Mouse (Mus musculus) layer of hippocampus, adult 18-20 months (tissue): ENCODE results near the gene Gdpd4. TPM values are rescaled to one million over a fixed set of nuclear protein-coding genes. Genes with fewer than 3 reads are reported as not detected.

Source experiments
- DNase-seq, 2 experiments: peaks; one replicate each; pipeline ENCODE4 v3.0.0; 2022; ENCODE audit warnings: low spot score in 2 of 2
- total RNA-seq, 2 experiments: library from RNA; stranded (reverse); gene quantifications; 2 replicates each; pipeline ENCODE4 v1.2.3; 2021

Gene Gdpd4
- total RNA-seq, 2 experiments from 2014 or later, result not detected

- no peak for DNase-seq
These were observed 165.0 kb downstream of the Gdpd4 start for GRCm38 (mm10) chr7:98084541-98085293.

GRCm38 (mm10) chr7:98085314-98085713 is 165.6 kb downstream of the Gdpd4 start:
- DNase-seq, result no peak

GRCm38 (mm10) chr7:98086346-98086745 is 166.6 kb downstream of the Gdpd4 start:
- no peak for DNase-seq

GRCm38 (mm10) chr7:98095852-98096251 is 176.1 kb downstream of the Gdpd4 start:
- no peak for DNase-seq

GRCm38 (mm10) chr7:98097557-98097956 is 177.8 kb downstream of the Gdpd4 start:
- DNase-seq, result no peak

Other genes starting within 250 kb of the Gdpd4 start
- 10 to 100 TPM; 90.6 to 97.5 TPM for gene Clns1a, start 223.3 kb upstream of the Gdpd4 start, total RNA-seq
- 10 to 100 TPM; 37.2 to 41.8 TPM for gene Aqp11, start 181.7 kb upstream of the Gdpd4 start, total RNA-seq
- gene Pak1, start 131.4 kb upstream of the Gdpd4 start, total RNA-seq, result 100 to 1,000 TPM; 215 to 221 TPM
- gene Myo7a, start 199.6 kb downstream of the Gdpd4 start, total RNA-seq, result 10 to 100 TPM; 10.0 to 14.5 TPM
- 1 to 10 TPM; 1.1 to 1.2 TPM for gene Omp, start 225.5 kb downstream of the Gdpd4 start, total RNA-seq